Mouse (Mus musculus) embryo, embryonic 10 days (tissue): ENCODE measurements around the gene Sntg2.

Experiments
- DNase-seq: peaks from one replicate; pipeline ENCODE4 v3.0.0-alpha.2; 2015; ENCODE audit warnings: low spot score

Gene Sntg2

DNA sequence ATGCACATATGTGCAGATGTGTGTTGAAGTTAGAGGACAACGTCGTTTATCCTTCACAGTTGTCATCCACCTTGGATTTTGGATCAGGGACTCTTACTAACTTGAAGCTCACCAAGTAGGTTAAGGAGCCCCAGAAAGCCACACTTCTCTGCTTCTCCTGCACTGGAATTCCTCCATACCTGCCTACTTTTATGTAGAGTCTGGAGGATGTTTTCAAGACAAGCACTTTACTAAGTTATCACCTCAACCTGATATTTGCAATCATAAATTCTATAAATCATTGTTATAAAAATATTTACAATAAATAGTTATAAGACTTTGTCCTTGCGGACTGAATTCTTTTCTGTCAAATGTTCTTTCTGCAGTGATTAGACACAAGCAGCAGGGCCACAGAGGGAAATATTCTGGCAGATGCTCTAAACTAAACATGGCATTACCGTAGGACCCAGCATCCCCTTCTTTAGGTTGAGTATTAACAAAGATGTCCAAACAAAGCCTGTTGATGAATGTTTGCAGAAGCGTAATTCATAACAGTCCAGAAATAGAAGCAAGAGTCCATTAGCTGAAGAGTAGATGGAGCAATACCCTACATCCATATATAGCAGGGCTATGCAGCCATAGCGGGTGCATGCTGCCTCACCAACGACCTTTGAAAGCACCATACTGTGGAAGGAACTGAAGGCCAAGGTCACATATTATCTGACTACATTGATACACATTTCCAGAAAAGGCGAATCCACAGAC lies 100.8 kb downstream of the Sntg2 start:
- no peak for DNase-seq

- DNase-seq: no peak
These were observed 109.0 kb downstream of the Sntg2 start for GRCm38 (mm10) chr12:30264206-30264605.

- DNase-seq: no peak
These were observed 112.0 kb downstream of the Sntg2 start for GRCm38 (mm10) chr12:30261187-30261586.

DNA sequence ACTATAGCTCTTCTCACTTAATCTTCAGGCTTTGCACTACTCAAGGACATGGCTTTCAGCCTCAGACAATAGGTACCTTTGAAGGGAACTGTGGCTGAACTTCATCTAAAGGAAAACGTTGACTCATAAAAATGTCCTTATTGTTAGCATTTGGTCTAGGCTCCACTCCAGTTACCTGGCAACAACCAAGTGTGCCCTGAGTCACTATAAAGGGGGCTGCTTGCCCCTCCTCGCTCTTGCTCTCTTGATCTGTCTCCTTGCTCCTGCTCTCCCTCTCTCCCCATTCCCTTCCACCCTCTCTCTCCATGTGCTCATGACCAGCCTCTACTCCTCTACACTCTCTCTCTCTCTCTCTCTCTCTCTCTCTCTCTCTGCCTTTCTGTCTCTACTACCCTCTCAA lies 114.5 kb downstream of the Sntg2 start:
- no peak for DNase-seq

DNA sequence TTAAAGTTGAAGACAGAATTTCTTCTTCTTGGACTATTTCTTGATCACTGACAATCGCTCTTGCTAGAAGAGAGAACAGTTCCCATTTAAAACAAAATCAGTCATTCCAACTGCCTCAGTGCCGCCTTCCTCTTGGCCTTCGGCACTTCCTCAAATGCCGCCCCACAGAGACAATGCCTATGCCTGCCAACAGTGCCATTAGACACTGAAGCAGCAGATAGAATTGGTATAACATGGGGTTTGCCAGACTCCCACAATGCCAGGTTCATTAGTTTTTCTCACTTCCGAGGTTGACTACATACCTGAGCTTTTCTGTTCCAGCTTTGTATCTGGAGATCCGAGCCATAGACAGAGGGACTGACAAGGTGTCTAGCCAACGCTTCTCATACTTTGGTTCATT lies 115.5 kb downstream of the Sntg2 start:
- DNase-seq: no peak

DNA sequence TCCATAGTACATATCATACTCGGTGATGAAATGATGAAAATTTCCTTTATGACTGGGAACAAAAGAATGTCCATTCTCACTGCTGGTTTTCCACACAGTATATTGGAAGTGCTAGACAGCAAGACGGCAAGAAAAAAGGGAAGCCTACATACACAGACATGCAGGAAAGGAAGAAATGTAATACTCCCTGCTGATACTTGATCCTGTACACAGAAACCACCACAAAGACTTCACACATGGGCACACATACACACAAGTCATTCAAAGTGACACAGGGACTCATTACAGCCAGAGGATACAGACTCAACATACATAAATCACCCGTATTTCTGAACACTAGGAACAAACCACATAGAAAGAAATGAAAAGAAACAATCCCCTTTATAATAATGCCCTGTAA lies 117.0 kb downstream of the Sntg2 start:
- no peak for DNase-seq

- no peak for DNase-seq
These were observed 118.6 kb downstream of the Sntg2 start for GRCm38 (mm10) chr12:30254581-30254980.

DNA sequence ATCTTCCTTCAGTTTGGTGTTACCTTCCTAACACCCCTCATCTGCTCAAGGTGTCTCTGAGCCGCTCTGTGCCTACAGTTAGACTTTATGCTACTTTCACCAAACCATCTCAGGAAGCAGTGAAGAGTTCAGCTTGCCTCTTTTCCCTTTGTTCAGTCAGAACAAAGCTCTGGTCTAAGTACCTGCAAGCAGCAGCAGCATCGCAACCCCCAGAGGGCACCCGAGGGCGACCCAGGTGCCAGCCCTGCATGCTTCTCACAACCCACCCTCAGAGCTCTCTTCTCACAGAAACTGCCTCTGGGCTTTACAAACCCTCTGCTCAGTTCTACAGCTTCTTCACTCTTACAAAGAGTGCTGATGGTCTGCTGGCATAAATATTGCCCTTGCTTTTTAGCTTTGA lies 120.8 kb downstream of the Sntg2 start:
- no peak for DNase-seq

DNA sequence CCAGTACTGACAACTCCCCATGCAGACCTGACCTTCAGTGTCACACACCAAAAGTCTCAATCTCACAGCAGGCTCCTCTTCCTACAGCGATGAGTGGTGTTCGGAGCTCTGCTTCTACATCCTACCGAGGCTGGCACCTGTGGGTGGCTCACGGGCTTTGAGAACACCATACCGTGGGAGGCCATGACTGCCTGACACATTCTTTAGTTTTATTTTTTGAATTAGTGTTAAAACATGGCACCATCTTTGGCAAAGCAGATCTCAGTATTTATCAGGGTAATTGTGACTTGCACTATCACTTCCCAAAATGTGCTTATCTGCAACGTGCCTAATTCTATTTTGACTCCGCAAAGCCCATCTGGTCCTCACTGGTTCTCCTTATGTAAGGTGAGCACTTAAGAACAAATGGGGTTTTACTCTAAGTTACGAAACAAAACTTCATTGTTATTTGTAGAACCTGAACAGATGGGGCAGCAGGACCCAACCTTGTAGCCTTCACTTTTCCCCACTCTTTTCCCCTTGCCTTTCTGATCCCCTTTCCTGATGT lies 121.8 kb downstream of the Sntg2 start:
- DNase-seq: no peak

GRCm38 (mm10) chr12:30249068-30249467 lies 124.1 kb downstream of the Sntg2 start:
- no peak for DNase-seq

- DNase-seq: no peak
These were observed 126.8 kb downstream of the Sntg2 start for GRCm38 (mm10) chr12:30246286-30246945.

GRCm38 (mm10) chr12:30244194-30244593 lies 129.0 kb downstream of the Sntg2 start:
- no peak for DNase-seq

DNA sequence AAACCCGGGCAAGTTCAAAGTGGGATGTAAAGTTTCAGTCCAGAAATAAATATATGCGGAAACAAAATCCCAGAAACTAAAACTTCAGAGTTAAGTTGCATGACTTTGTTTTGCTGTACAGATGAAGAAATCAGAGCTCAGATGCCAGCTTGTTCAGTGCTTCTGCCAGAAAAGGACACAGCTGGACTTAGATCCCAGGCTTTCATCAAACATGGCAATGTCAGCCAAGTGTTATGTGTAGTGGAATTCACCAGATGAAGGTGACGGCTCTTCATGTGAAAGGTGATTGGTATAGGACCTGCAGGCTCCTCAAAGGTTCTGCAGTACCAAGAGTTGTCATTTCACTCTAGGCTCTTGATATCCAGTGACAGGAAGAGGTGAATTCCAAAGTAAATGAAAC lies 132.3 kb downstream of the Sntg2 start:
- DNase-seq: no peak

- DNase-seq: no peak
These were observed 138.2 kb downstream of the Sntg2 start for GRCm38 (mm10) chr12:30234940-30235339.

GRCm38 (mm10) chr12:30228004-30228403 lies 145.2 kb downstream of the Sntg2 start:
- no peak for DNase-seq

DNA sequence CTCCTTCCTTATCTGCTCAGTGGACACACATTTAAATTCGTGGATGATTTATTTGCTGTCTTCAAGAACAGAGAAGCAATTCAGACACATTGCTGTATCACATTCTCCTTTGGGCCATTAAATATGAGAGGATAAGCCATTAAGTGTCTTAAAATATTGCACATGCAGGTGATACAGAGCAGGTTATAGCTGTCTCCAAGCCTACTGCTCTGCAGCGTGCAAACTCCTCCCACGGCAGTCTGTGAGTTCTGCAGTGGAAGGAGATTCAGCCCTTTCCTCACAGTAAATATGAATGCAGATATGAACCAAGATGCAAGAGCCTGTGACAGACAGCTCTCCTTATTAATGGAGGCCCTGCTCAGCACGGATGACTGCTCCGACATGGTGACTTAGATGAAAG lies 146.9 kb downstream of the Sntg2 start:
- no peak for DNase-seq

DNA sequence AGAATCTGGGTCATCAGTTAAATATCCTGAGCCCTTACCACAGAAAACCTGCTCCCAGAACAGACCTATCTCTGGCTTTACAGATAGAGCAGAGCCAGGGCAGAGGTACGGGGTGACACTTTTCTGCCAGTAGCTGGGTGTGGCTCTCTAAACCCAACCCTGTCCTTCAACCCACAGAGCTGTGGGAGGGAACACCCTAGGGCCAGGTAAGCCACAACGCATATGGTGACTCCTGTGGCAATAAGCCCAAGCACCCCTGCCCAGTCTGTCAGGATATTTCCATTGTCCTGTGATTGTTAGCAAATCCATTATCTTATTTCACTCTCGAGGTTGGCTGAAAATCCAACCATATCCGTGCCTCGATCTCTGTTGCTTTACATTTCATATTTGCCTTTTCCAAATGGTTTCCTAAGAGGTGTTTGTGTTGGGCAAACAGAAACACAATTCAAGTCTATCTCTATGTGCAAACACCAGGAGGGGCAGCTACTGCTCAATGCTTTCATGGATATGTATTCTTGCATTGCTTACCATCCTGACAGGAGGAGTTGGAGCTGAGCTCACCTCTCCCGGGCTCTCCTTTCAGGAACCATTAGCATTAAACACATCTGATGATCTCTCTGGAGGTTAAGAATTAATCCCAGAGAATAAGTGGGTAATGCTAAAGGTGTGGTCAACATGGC lies 156.3 kb downstream of the Sntg2 start:
- no peak for DNase-seq

DNA sequence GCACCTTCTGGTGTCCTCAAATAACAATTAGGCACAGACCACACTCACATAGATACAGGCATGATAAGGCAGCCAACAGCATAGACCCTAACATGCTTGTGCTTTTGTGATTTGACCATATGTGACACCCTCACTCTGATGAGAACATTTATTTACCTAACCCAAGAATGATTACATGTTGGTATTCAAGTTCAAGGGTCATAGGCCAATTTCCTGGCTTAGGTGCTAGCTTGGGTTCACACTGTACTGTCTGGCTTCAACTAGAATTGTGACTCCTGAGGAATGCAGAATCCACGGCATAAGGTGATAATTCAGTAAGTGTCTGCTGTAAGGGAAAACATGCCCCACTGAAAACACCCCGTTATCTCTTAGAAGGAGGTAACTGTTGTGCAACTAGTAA lies 158.4 kb downstream of the Sntg2 start:
- DNase-seq: no peak

GRCm38 (mm10) chr12:30210388-30210787 lies 162.8 kb downstream of the Sntg2 start:
- no peak for DNase-seq

DNA sequence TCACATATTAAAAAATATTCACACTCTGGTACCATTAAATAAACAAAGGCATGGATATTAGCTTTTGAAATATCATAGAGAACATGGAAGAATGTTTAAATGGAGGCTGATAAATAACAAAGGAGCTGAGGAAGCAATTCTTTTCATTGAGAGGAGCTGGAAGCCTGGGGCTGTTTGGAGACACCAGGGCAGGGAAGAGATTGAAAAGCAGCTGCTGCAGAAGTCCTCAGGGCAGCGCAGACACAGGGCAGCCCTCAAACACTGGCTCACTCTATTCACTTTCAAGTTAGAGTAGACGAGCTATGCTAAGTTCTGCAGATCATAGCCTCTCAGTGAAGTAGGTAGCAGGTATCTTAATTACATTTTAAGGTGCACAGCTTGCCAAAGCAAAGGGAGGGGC lies 164.6 kb downstream of the Sntg2 start:
- DNase-seq: no peak

DNA sequence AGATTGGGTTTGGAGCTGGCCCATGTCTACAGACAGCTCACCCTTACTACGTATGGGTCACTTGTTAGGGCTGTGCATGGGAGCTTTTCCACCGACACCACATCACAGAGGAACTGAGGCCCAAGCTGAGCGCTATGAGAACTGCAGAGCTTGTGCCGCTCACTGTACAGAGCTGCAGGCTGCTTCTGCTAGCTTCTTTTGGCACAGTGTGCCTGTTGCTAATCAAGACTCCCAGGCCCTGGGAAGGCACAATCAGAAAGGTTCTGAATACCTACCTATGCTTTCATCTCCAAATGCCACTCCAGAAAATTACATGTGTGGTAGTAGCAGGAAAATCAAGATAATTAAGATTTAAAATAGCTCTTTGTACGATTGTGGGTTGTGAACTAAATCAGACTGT lies 165.1 kb downstream of the Sntg2 start:
- no peak for DNase-seq

GRCm38 (mm10) chr12:30204457-30204856 lies 168.7 kb downstream of the Sntg2 start:
- no peak for DNase-seq

GRCm38 (mm10) chr12:30202763-30203162 lies 170.4 kb downstream of the Sntg2 start:
- no peak for DNase-seq
